Mouse (Mus musculus) spleen, adult 2 months (tissue): ENCODE results near the gene Neil3. TPM values are rescaled to one million over a fixed set of nuclear protein-coding genes. Genes with fewer than 3 reads are reported as not detected.
A peak's percentile ranks its signal among the peaks of the same experiment; 100 is the strongest.

Source experiments
- DNase-seq, 2 experiments: peaks; one replicate each; pipeline versions ENCODE4 v3.0.0 to v3.0.0-alpha.2; 2012 to 2021; ENCODE audit warnings: low spot score in 2 of 2, low read depth in 1 of 2
- H3K27ac ChIP-seq: fragments of 200-500 bp; 2 replicates; pipeline ENCODE4 v1.5.1; 2012; ENCODE audit warnings: low read length, inconsistent platforms; ENCODE audit not compliant: insufficient read depth
- H3K27me3 ChIP-seq: fragments of 200-500 bp; 2 replicates; pipeline ENCODE4 v1.6.1; 2012; ENCODE audit warnings: mild to moderate bottlenecking, moderate library complexity, low read length, inconsistent platforms; ENCODE audit not compliant: control insufficient read depth, insufficient read depth
- H3K36me3 ChIP-seq: fragments of 200-500 bp; 2 replicates; pipeline ENCODE4 v1.6.1; 2012; ENCODE audit warnings: mild to moderate bottlenecking, low read length, inconsistent platforms; ENCODE audit not compliant: control insufficient read depth, insufficient read depth
- H3K4me1 ChIP-seq: fragments of 200-500 bp; 2 replicates; pipeline ENCODE4 v1.6.1; 2011; ENCODE audit warnings: inconsistent platforms; ENCODE audit not compliant: control insufficient read depth, insufficient read depth, insufficient read length
- H3K4me3 ChIP-seq: fragments of 200-500 bp; 2 replicates; pipeline ENCODE4 v1.5.1; 2011; ENCODE audit warnings: mild to moderate bottlenecking, inconsistent platforms; ENCODE audit not compliant: insufficient read depth, insufficient read length; ENCODE audit errors: extremely low read depth
- CTCF ChIP-seq: fragments of 200-500 bp; IDR thresholded peaks from 2 replicates; pipeline ENCODE4 v1.5.1; 2011; ENCODE audit warnings: mild to moderate bottlenecking, inconsistent platforms; ENCODE audit not compliant: insufficient read depth, insufficient read length, insufficient replicate concordance; ENCODE audit errors: extremely low read depth
- POLR2A ChIP-seq: fragments of 200-500 bp; IDR thresholded peaks from 2 replicates; pipeline ENCODE4 v1.6.1; 2011; ENCODE audit warnings: low read depth, low read length, inconsistent platforms
- WGBS: fragments of 180-500 bp; shearing (Covaris S2); methylation state at CpG from one replicate; pipeline ENCODE4 v1.1.7; 2018; 5-methylcytosine and 5-hydroxymethylcytosine counted together
- polyA plus RNA-seq: library from polyadenylated mRNA; depleted of rRNA; stranded (reverse); fragments of >200 nt; gene quantifications from 2 replicates; pipeline ENCODE4 v1.2.3, GENCODE M21; 2012

Gene Neil3
- polyA plus RNA-seq, 1 experiment: 1.0 TPM

- TF ChIP-seq POLR2A (no peak), CTCF (no peak)
- no peaks in the 10 kb centered on the region for H3K4me1 ChIP-seq
- WGBS: 95% methylated on average over 3 of the region's 3 CpGs
- no peak overlapping the region for H3K4me3 ChIP-seq
- no peaks in the 10 kb centered on the region for H3K36me3 ChIP-seq
- no peak for DNase-seq
- no peaks in the 10 kb centered on the region for H3K27me3 ChIP-seq
- no peak overlapping the region for H3K27ac ChIP-seq
These were observed 19.7 kb downstream of the Neil3 start for GRCm38 (mm10) chr8:53619196-53619595.

DNA sequence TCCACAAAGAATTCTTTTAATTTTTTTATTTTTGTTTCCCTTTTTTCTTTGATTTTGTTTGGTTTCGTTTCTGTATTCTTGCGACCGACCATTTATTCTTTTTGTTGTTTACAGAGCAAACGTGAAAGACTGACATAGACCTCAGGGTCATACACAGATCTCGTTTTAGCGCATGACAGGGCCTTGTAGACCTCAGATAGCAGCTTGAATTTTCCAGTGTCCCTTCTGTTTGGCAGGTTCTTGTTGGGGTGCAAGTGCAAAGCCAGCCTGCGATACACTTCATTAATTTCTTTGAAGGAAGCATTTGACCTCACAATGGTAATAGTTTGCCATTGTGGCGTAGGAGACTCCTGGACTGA is 24.6 kb downstream of the Neil3 start:
- no peaks in the 10 kb centered on the region for H3K4me1 ChIP-seq
- DNase-seq: no peak
- H3K27me3 ChIP-seq: no peaks in the 10 kb centered on the region
- no peak overlapping the region for H3K4me3 ChIP-seq
- TF ChIP-seq CTCF: no peak
- TF ChIP-seq POLR2A: no peak
- no peak overlapping the region for H3K27ac ChIP-seq
- WGBS: 96% methylated on average over 8 of the region's 8 CpGs
- H3K36me3 ChIP-seq: no peaks in the 10 kb centered on the region

DNA sequence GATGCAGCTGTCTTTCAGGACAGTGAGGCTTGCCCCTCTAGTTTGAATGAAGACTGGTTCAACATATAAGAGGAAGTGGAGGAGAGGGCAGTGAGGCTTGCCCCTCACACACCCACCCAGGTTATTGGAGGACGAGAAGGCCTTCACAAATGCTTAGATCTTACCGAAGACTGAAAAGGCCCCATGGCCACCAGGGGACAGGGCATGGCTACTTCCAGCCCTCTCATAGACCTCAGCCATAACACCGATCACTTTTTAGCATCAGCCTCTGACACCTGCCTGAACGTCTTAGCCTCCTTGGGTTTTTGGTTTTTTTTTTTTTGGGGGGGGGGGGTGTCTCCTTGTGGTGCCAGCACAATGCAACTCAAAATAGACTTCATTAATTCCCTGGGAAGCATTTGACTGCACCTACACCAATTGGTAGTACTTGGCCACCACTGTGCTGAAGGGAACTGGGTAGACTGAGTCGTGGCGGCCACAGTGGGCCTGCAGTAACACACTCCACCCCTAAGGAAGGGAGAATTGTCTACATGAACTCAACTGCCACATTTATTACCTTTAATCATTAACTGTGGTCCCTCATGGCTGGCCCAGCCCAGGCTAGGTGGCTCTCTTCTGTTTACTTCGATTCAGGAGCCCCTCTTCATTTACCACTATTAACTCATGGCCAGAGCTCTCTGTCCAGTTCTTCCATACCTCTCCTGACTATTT is 25.1 kb downstream of the Neil3 start:
- no peaks in the 10 kb centered on the region for H3K36me3 ChIP-seq
- H3K27ac ChIP-seq: no peak overlapping the region
- H3K27me3 ChIP-seq: no peaks in the 10 kb centered on the region
- no peak for TF ChIP-seq POLR2A
- TF ChIP-seq CTCF: no peak
- no peaks in the 10 kb centered on the region for H3K4me1 ChIP-seq
- WGBS: 93% methylated on average over 7 of the region's 7 CpGs
- DNase-seq: no peak
- no peak overlapping the region for H3K4me3 ChIP-seq

GRCm38 (mm10) chr8:53612297-53612696 is 26.6 kb downstream of the Neil3 start:
- no peak overlapping the region for H3K4me3 ChIP-seq
- 90% methylated on average over 7 of the region's 7 CpGs for WGBS
- H3K4me1 ChIP-seq: no peaks in the 10 kb centered on the region
- TF ChIP-seq CTCF (no peak), POLR2A (no peak)
- H3K36me3 ChIP-seq: no peaks in the 10 kb centered on the region
- no peaks in the 10 kb centered on the region for H3K27me3 ChIP-seq
- no peak overlapping the region for H3K27ac ChIP-seq
- DNase-seq: no peak

- no peaks in the 10 kb centered on the region for H3K27me3 ChIP-seq
- no peaks in the 10 kb centered on the region for H3K4me1 ChIP-seq
- no peaks in the 10 kb centered on the region for H3K36me3 ChIP-seq
- WGBS: 41% methylated on average over 3 of the region's 3 CpGs
- DNase-seq: peak in 1 of 2 experiments; percentile 33
- H3K4me3 ChIP-seq: no peak overlapping the region
- TF ChIP-seq POLR2A (no peak), CTCF (peak; percentile 73; the same call in 1 of the 2 replicates)
- no peak overlapping the region for H3K27ac ChIP-seq
These were observed 31.8 kb downstream of the Neil3 start for GRCm38 (mm10) chr8:53607040-53607439.

- 75% methylated on average over 5 of the region's 5 CpGs for WGBS
- Histone ChIP-seq H3K36me3 (no peaks in the 10 kb centered on the region), H3K27ac (no peak overlapping the region), H3K4me1 (no peaks in the 10 kb centered on the region), H3K27me3 (no peaks in the 10 kb centered on the region), H3K4me3 (no peak overlapping the region)
- no peak for TF ChIP-seq POLR2A
- no peak for TF ChIP-seq CTCF
- DNase-seq: no peak
These were observed 34.0 kb downstream of the Neil3 start for GRCm38 (mm10) chr8:53604906-53605305.

GRCm38 (mm10) chr8:53603672-53604071 is 35.2 kb downstream of the Neil3 start:
- Histone ChIP-seq H3K27me3 (no peaks in the 10 kb centered on the region), H3K4me1 (no peaks in the 10 kb centered on the region), H3K27ac (no peak overlapping the region), H3K4me3 (no peak overlapping the region), H3K36me3 (no peaks in the 10 kb centered on the region)
- 92% methylated on average over 4 of the region's 4 CpGs for WGBS
- DNase-seq: no peak
- TF ChIP-seq POLR2A (no peak), CTCF (no peak)
